Mouse (Mus musculus): ENCODE measurements around the gene Igf1r. TPM values are rescaled to one million over a fixed set of nuclear protein-coding genes. Genes with fewer than 3 reads are reported as not detected.

Igf1r gene
- polyA plus RNA-seq, 1 experiment from 2014 or later, result 13.9 TPM

DNA sequence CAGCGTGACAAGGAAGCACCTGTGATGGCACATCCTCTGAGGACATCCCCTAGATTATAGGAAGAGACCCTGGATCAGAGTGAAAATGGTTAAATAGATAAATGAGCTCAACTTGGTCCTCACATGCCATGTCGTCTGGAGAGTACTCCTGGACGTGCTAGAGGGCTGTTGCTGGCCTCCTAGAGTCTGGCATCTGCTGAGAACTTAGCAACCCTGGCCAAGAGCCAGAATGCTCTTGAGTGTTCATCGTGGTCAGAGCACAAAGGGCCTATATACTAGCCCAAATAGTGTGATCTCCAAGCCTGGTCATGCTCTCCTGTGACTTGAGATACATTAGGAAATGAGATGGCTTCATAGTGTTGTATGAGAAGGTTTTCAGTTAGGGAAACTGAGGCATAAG lies 257.8 kb downstream of the Igf1r start:
- 51% methylated on average over 4 of the region's 4 CpGs for WGBS
- H3K27ac ChIP-seq, result no peak overlapping the region
- H3K4me2 ChIP-seq, result no peak overlapping the region
- H3K4me3 ChIP-seq, result no peak overlapping the region
- H3K4me1 ChIP-seq (replicated peaks), result peaks cover 5% of the 10 kb centered on the region; the same call in 1 of the 2 replicates
- H3K9ac ChIP-seq, result no peak overlapping the region
- H3K9me3 ChIP-seq (replicated peaks), result no peaks in the 10 kb centered on the region
- 0 out of 2 replicates have a peak, but pooled peaks have one; percentile 37 for ATAC-seq (replicated peaks; ENCODE audit: insufficient number of reproducible peaks, insufficient read depth, low FRiP score, low read depth)
- H3K36me3 ChIP-seq, result peaks cover 76% of the 10 kb centered on the region
- no peaks in the 10 kb centered on the region for H3K27me3 ChIP-seq

DNA sequence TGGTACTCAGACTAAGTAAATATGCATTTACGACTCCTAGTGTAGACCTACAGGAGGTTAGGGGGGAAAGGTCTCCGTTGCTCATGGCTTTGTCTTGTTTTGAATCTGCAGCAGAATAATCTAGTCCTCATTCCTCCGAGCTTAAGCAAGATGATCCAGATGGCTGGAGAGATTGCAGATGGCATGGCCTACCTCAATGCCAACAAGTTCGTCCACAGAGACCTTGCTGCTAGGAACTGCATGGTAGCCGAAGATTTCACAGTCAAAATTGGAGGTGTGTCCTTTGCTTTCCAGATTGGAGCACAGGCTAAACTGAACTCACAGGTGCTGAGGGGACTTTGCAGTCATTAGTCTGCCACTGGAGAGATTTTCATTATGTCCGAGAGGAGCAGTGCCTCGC lies 259.3 kb downstream of the Igf1r start:
- WGBS, result 91% methylated on average over 7 of the region's 7 CpGs
- ATAC-seq (replicated peaks; ENCODE audit: insufficient number of reproducible peaks, insufficient read depth, low FRiP score, low read depth), result no peak
- peaks cover 81% of the 10 kb centered on the region for H3K36me3 ChIP-seq

DNA sequence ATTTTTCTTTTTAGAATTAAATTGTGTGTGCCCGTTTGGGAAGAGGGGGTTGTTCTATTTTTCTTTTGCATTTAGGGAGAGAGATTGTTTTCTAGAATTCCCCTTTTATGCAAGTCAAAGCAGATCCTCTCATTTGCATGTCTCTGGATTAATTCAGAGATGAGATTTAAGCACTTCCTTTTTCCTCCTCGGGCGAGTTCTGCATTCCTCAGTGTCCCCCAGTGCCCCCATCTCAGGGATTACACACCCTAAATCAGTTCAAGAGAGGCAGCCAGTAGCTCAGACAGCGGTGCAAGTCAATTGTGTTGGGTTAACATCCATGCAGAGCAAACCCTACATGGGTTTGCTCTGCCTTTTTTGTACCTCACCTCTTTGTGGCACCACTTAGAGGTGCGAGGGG lies 261.2 kb downstream of the Igf1r start:
- no peaks in the 10 kb centered on the region for H3K9me3 ChIP-seq (replicated peaks)
- H3K9ac ChIP-seq, result no peak overlapping the region
- WGBS, result 86% methylated on average over 5 of the region's 5 CpGs
- no peak overlapping the region for H3K4me2 ChIP-seq
- H3K4me1 ChIP-seq (replicated peaks), result peaks cover 5% of the 10 kb centered on the region; the same call in 1 of the 2 replicates
- H3K36me3 ChIP-seq, result peaks cover 78% of the 10 kb centered on the region
- no peak overlapping the region for H3K4me3 ChIP-seq
- H3K27ac ChIP-seq, result no peak overlapping the region
- no peak for ATAC-seq (replicated peaks; ENCODE audit: insufficient number of reproducible peaks, insufficient read depth, low FRiP score, low read depth)
- no peaks in the 10 kb centered on the region for H3K27me3 ChIP-seq

More for the DNA sequence above, 259.3 kb downstream of the Igf1r start:
- H3K9me3 ChIP-seq (replicated peaks), result no peaks in the 10 kb centered on the region
- no peak overlapping the region for H3K9ac ChIP-seq
- no peak overlapping the region for H3K27ac ChIP-seq
- peaks cover 5% of the 10 kb centered on the region; the same call in 1 of the 2 replicates for H3K4me1 ChIP-seq (replicated peaks)
- no peaks in the 10 kb centered on the region for H3K27me3 ChIP-seq
- H3K4me2 ChIP-seq, result no peak overlapping the region
- no peak overlapping the region for H3K4me3 ChIP-seq

DNA sequence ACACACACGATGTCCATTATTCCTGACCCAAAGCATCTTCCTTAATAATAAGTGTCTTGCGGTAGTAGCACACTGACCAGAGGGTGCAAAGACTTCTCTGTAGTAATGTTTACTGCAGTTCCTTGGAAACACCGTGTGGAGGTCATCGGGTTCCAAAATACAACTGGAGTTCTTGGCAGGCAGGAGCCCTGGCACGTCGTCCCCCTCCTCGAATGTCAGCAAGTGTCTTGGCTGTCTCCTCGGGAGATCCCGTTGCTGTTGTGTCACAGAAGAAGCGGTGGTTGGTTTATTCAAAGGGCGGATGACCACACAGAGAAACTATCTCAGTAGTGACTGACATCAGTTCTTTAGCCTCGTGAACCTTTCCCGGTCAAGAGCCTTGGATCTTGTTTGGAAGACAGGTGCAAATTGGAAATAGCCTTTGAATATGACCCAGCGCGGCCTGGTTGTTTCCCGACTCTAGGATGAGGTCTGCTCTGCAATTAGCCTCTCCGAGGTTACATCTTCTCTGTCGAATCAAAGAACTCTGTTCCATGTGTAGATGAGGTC lies 263.0 kb downstream of the Igf1r start:
- no peak for ATAC-seq (replicated peaks; ENCODE audit: insufficient number of reproducible peaks, insufficient read depth, low FRiP score, low read depth)
- Histone ChIP-seq H3K36me3 (peaks cover 86% of the 10 kb centered on the region), H3K4me2 (no peak overlapping the region), H3K27me3 (no peaks in the 10 kb centered on the region), H3K9ac (no peak overlapping the region), H3K9me3 (replicated peaks) (no peaks in the 10 kb centered on the region), H3K27ac (no peak overlapping the region), H3K4me3 (no peak overlapping the region), H3K4me1 (replicated peaks) (no peaks in the 10 kb centered on the region)
- 84% methylated on average over 18 of the region's 18 CpGs for WGBS

DNA sequence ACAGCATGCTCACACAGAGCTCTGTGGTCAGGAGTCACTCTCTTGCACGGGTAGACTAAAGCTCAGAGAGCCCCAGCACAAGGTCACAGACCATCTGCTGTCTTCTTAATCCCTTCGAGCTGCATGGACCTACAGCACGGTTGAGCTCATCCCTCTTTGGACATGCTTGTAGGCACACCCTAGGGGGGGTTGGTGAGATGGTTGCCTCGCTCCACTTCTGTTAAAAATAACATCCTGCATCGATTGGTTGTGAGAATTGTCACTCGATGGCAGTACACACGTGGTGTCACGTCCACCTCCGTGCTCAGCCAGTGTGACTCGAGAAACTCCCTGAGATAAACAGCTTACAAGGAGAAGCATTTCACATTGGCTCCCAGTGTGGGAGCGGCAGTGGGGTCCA lies 266.3 kb downstream of the Igf1r start:
- H3K4me2 ChIP-seq, result no peak overlapping the region
- H3K4me3 ChIP-seq, result no peak overlapping the region
- H3K4me1 ChIP-seq (replicated peaks), result peaks cover 10% of the 10 kb centered on the region
- peaks cover 64% of the 10 kb centered on the region for H3K36me3 ChIP-seq
- WGBS, result 88% methylated on average over 11 of the region's 11 CpGs
- no peak overlapping the region for H3K9ac ChIP-seq
- no peaks in the 10 kb centered on the region for H3K9me3 ChIP-seq (replicated peaks)
- H3K27me3 ChIP-seq, result no peaks in the 10 kb centered on the region
- H3K27ac ChIP-seq, result no peak overlapping the region
- no peak for ATAC-seq (replicated peaks; ENCODE audit: insufficient number of reproducible peaks, insufficient read depth, low FRiP score, low read depth)

DNA sequence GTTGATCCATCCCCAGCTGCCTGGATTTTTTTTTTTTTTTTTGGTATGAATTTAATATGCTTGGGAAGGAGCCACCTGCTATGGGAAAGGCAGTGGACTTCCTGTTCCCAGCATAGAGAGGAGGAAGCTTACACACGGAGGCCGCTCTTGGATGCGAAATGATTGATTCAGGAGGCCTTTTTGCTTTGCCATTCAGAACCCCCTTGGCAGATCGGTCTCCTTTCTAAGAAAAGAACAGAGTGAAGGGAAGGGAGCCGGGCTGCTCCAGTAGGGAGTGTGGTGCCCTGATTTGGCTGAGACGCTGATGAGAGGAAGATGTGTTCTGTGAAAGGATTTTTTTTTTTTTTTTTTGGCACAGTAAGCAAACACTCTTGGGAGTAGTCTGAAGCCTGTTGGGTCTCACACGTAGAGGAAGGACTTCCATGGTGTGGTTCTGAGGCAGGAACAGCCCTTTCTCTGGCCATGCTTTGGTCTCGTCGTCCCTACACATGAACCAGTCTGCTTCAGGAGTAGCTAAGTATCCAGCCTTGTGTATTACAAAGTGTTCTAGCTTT lies 269.1 kb downstream of the Igf1r start:
- no peak overlapping the region for H3K27ac ChIP-seq
- peaks cover 15% of the 10 kb centered on the region for H3K4me1 ChIP-seq (replicated peaks)
- no peaks in the 10 kb centered on the region for H3K27me3 ChIP-seq
- no peak overlapping the region for H3K4me2 ChIP-seq
- WGBS, result 72% methylated on average over 9 of the region's 9 CpGs
- peaks cover 54% of the 10 kb centered on the region for H3K36me3 ChIP-seq
- H3K4me3 ChIP-seq, result no peak overlapping the region
- H3K9me3 ChIP-seq (replicated peaks), result no peaks in the 10 kb centered on the region
- no peak overlapping the region for H3K9ac ChIP-seq
- ATAC-seq (replicated peaks; ENCODE audit: insufficient number of reproducible peaks, insufficient read depth, low FRiP score, low read depth), result no peak

DNA sequence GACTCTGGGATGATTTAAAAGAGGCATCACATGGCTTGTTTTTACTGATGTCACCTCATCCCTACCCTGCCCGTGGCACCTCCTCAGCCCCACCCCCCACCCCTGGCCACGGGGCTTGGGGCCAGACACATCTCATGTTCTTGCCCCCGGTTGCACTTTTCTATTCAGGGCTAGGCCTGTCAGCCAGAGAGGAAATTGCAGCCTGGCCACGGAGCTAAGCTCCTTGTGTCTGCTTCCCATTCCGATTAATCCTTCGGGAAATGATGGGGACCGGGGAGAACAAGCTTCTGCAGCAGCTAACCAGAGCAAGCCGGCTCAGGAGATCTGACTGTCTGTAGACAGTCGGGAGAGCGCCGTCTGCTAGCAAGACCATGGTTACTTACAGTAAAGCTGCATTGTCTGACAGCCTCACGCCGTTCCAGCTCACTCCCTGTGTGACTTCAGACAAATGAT lies 270.8 kb downstream of the Igf1r start:
- peaks cover 44% of the 10 kb centered on the region for H3K36me3 ChIP-seq
- H3K27ac ChIP-seq, result peak overlapping the region; percentile 19
- ATAC-seq (replicated peaks; ENCODE audit: insufficient number of reproducible peaks, insufficient read depth, low FRiP score, low read depth), result peak; percentile 40; the same call in 1 of the 2 replicates
- H3K9me3 ChIP-seq (replicated peaks), result no peaks in the 10 kb centered on the region
- no peak overlapping the region for H3K4me3 ChIP-seq
- H3K9ac ChIP-seq, result 0 out of 2 replicates have a peak overlapping the region, but pooled peaks have one; percentile 17
- peaks cover 17% of the 10 kb centered on the region for H3K4me1 ChIP-seq (replicated peaks)
- H3K4me2 ChIP-seq, result no peak overlapping the region
- WGBS, result 52% methylated on average over 13 of the region's 13 CpGs
- H3K27me3 ChIP-seq, result no peaks in the 10 kb centered on the region

DNA sequence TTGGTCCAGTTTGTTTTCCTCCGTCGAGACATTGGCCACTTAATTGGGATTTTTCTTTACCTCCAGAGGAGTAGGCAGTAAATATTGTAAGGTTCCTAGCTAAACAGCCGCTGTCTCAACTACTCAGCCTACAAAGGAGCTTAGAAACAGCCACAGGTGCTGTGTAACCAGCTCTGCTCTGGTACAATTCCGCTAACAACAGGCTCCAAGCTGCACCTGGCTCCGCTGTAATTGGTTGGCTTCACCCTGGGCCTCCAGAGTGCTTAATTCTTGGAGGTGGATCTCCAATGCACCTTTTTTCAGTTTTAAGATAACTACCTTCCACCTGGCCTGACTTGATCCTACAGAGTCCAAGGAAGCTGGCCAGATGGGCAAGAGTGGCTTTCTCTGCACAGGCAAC lies 271.4 kb downstream of the Igf1r start:
- Histone ChIP-seq H3K9me3 (replicated peaks) (no peaks in the 10 kb centered on the region), H3K4me1 (replicated peaks) (peaks cover 19% of the 10 kb centered on the region), H3K4me2 (no peak overlapping the region), H3K27me3 (no peaks in the 10 kb centered on the region), H3K36me3 (peaks cover 38% of the 10 kb centered on the region), H3K27ac (peak overlapping the region; percentile 19; the same call in 1 of the 2 replicates), H3K9ac (no peak overlapping the region), H3K4me3 (no peak overlapping the region)
- 91% methylated on average over 5 of the region's 5 CpGs for WGBS
- ATAC-seq (replicated peaks; ENCODE audit: insufficient number of reproducible peaks, insufficient read depth, low FRiP score, low read depth), result no peak

DNA sequence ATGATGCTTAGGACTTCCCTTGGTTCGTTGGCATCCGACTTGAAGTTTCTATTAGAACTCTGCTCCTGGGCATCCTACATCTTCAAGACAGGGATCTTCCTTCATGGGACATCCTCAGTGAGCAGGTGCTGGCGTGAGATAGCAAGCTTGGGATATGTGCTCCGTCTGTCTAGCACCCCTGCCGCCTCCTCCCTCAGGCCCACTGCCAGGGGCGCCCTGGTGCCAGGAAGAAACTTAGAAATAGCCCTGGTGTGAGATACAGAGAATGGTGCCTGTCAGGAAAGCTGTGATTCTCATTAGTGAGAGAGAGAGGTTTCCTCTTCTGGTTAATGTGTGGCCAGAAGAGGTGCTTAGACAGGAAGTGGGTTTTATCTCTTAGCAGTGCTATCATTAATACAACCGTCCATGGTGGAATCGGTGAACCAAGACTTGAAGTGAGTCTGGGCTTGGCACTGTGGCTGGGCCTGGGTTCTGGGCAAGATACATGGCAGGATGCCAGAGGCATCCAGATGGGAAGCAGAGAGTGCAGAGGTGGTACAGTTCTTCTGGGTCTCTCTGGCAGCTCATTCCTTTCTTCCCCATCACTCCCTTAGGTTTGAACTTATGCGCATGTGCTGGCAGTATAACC lies 272.9 kb downstream of the Igf1r start:
- H3K9ac ChIP-seq, result no peak overlapping the region
- WGBS, result 66% methylated on average over 9 of the region's 9 CpGs
- no peak overlapping the region for H3K4me2 ChIP-seq
- peaks cover 24% of the 10 kb centered on the region for H3K36me3 ChIP-seq
- H3K4me1 ChIP-seq (replicated peaks), result peaks cover 19% of the 10 kb centered on the region
- no peak for ATAC-seq (replicated peaks; ENCODE audit: insufficient number of reproducible peaks, insufficient read depth, low FRiP score, low read depth)
- no peak overlapping the region for H3K27ac ChIP-seq
- H3K4me3 ChIP-seq, result no peak overlapping the region
- no peaks in the 10 kb centered on the region for H3K27me3 ChIP-seq
- H3K9me3 ChIP-seq (replicated peaks), result no peaks in the 10 kb centered on the region

DNA sequence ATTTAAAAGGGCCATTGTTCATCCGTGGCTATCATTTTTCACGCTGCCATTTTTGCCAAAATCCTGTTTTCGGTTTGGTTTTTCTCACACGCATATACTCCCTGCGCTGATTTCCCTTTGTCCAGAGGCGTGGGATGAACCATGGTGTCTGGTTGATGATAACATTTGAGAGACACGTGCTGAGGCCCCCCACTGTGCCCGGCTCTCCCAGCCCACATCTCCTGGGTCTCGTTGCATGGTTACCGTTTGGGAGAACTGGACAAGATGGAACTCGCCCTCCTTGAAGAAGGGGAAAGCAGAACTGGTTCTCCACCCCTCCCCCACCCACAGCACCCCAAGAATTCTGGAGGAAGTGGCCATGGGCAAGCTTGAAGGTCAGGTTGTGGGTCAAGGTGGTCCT lies 274.4 kb downstream of the Igf1r start:
- WGBS, result 82% methylated on average over 11 of the region's 11 CpGs

DNA sequence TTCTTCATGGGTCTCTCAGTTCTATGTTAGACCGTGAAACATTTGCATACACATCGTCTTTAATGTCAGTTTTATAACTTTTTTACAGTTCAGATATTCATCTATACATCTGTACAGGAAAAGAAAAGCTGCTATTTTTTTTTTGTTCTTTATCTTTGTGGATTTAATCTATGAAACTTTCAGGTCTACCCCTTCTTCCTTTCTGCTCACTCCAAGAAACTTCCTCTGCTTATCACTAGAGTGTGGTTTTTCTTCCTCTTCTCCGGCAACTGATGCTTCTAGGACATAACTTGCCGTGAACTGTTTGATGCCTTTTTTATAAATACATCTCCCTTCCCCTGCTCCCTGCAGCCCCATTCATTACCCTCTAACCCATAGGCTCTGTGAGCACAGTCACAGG lies 275.0 kb downstream of the Igf1r start:
- Histone ChIP-seq H3K27me3 (no peaks in the 10 kb centered on the region), H3K4me2 (no peak overlapping the region), H3K9me3 (replicated peaks) (no peaks in the 10 kb centered on the region), H3K4me3 (no peak overlapping the region), H3K4me1 (replicated peaks) (peaks cover 25% of the 10 kb centered on the region), H3K36me3 (peaks cover 17% of the 10 kb centered on the region), H3K9ac (no peak overlapping the region), H3K27ac (no peak overlapping the region)
- ATAC-seq (replicated peaks; ENCODE audit: insufficient number of reproducible peaks, insufficient read depth, low FRiP score, low read depth), result no peak
- WGBS, result 69% methylated on average over 4 of the region's 4 CpGs

More for the DNA sequence above, 274.4 kb downstream of the Igf1r start:
- Histone ChIP-seq H3K36me3 (peaks cover 20% of the 10 kb centered on the region), H3K4me3 (no peak overlapping the region), H3K27me3 (no peaks in the 10 kb centered on the region), H3K4me2 (no peak overlapping the region), H3K9me3 (replicated peaks) (no peaks in the 10 kb centered on the region), H3K9ac (no peak overlapping the region), H3K4me1 (replicated peaks) (peaks cover 23% of the 10 kb centered on the region), H3K27ac (no peak overlapping the region)
- ATAC-seq (replicated peaks; ENCODE audit: insufficient number of reproducible peaks, insufficient read depth, low FRiP score, low read depth), result no peak
